Mouse (Mus musculus): ENCODE measurements at regions not wholly inside any gene's neighbourhood (a gene's known extent, or its start where the extent isn't known, plus 50 kb on each side); places are given as distances from the start of the nearest gene placed in this dataset.

GRCm38 (mm10) chr7:68974761-68975579 lies 225.9 kb upstream of the Arrdc4 start:
- ATAC-seq (no peak), DNase-seq (ENCODE audit: low spot score) (no peak)
- H3K27me3 ChIP-seq (ENCODE audit: insufficient read depth, low read length), result no peaks in the 10 kb centered on the region
- H3K36me3 ChIP-seq (ENCODE audit: insufficient read depth, low read length), result no peaks in the 10 kb centered on the region
- no peaks in the 10 kb centered on the region for H3K4me1 ChIP-seq (ENCODE audit: insufficient read depth, low read length)
- TF ChIP-seq CTCF (IDR thresholded peaks at IDR 0.05; ENCODE audit: low read depth), result no peak
- 75% methylated on average over 8 of the region's 8 CpGs for WGBS
- H3K4me2 ChIP-seq (ENCODE audit: low read depth, low read length), result no peak overlapping the region
- no peak overlapping the region for H3K4me3 ChIP-seq (ENCODE audit: low read length)
- no peaks in the 10 kb centered on the region for H3K9me3 ChIP-seq (ENCODE audit: low read length)
- H3K9ac ChIP-seq (replicated peaks; ENCODE audit: low read length), result no peak overlapping the region
- no peak overlapping the region for H3K27ac ChIP-seq

DNA sequence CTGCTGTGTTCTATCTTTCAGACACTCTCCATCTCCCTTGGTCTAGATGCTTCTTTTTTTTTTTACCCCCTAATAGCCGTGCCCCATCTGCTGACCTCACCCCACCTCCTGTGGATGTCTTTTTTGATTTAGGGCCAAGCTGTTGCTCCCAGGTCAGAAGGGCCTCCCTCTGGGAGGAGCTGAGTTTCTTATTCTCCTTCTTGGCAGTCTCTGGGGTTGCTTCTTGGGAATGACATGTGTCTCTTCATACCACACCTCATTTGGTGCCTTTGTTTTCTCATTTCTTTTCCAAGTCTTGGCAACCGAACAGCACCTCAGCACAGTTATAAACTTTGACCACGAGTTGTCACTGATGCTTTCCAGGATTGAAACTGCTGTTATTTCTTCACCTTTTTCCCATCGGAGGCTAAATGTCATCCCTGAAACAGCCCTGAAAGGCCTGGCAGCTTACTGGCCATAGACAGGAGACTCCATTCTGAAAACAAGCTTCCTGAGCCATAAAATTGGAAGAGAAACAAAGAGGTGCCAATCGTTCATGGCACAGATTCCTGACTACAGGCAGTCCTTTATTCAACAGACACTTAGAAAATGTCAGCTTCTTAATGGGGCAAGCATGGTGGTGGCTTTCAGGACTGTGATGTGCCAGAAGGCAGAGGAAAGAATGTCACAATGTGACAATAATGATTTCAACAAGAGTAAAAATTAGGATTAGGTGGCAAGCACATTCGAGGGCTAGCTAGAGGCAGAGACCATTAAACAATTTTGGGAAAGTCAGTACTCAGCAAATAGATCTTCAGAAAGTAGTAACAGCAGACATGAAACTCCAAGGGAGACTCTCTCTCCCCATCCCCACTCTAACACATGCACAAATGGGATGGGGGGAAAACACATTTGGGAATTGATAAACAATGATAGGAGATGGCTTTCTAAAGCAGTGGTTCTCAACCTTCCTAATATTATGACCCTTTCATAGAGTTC lies 197.1 kb upstream of the Arrdc4 start:
- Histone ChIP-seq H3K4me2 (ENCODE audit: low read depth, low read length) (no peak overlapping the region), H3K27me3 (ENCODE audit: insufficient read depth, low read length) (no peaks in the 10 kb centered on the region), H3K27ac (no peak overlapping the region), H3K36me3 (ENCODE audit: insufficient read depth, low read length) (no peaks in the 10 kb centered on the region), H3K4me1 (ENCODE audit: insufficient read depth, low read length) (no peaks in the 10 kb centered on the region), H3K9ac (replicated peaks; ENCODE audit: low read length) (no peak overlapping the region), H3K4me3 (ENCODE audit: low read length) (no peak overlapping the region), H3K9me3 (ENCODE audit: low read length) (no peaks in the 10 kb centered on the region)
- no peak for TF ChIP-seq CTCF (IDR thresholded peaks at IDR 0.05; ENCODE audit: low read depth)
- WGBS, result 25% methylated on average over 6 of the region's 6 CpGs
- ATAC-seq (no peak), DNase-seq (ENCODE audit: low spot score) (no peak)

- WGBS, result 58% methylated on average over 14 of the region's 14 CpGs
- H3K9ac ChIP-seq (replicated peaks; ENCODE audit: low read length), result no peak overlapping the region
- no peak for TF ChIP-seq CTCF (IDR thresholded peaks at IDR 0.05; ENCODE audit: low read depth)
- H3K4me2 ChIP-seq (ENCODE audit: low read depth, low read length), result no peak overlapping the region
- no peaks in the 10 kb centered on the region for H3K27me3 ChIP-seq (ENCODE audit: insufficient read depth, low read length)
- no peak for ATAC-seq
- no peaks in the 10 kb centered on the region for H3K36me3 ChIP-seq (ENCODE audit: insufficient read depth, low read length)
- no peak overlapping the region for H3K4me3 ChIP-seq (ENCODE audit: low read length)
- no peaks in the 10 kb centered on the region for H3K9me3 ChIP-seq (ENCODE audit: low read length)
- no peak for DNase-seq (ENCODE audit: low spot score)
- H3K4me1 ChIP-seq (ENCODE audit: insufficient read depth, low read length), result no peaks in the 10 kb centered on the region; the same call in 1 of the 2 replicates
- no peak overlapping the region for H3K27ac ChIP-seq
These were observed 181.7 kb upstream of the Arrdc4 start for GRCm38 (mm10) chr7:68930627-68931334.

GRCm38 (mm10) chr7:68929669-68930068 lies 180.6 kb upstream of the Arrdc4 start:
- Histone ChIP-seq H3K36me3 (ENCODE audit: insufficient read depth, low read length) (no peaks in the 10 kb centered on the region), H3K9ac (replicated peaks; ENCODE audit: low read length) (no peak overlapping the region), H3K4me3 (ENCODE audit: low read length) (no peak overlapping the region), H3K4me1 (ENCODE audit: insufficient read depth, low read length) (no peaks in the 10 kb centered on the region; the same call in 1 of the 2 replicates), H3K27ac (no peak overlapping the region), H3K27me3 (ENCODE audit: insufficient read depth, low read length) (no peaks in the 10 kb centered on the region), H3K4me2 (ENCODE audit: low read depth, low read length) (no peak overlapping the region), H3K9me3 (ENCODE audit: low read length) (no peaks in the 10 kb centered on the region)
- ATAC-seq (no peak), DNase-seq (ENCODE audit: low spot score) (no peak)
- no peak for TF ChIP-seq CTCF (IDR thresholded peaks at IDR 0.05; ENCODE audit: low read depth)
- 88% methylated on average over 4 of the region's 4 CpGs for WGBS

DNA sequence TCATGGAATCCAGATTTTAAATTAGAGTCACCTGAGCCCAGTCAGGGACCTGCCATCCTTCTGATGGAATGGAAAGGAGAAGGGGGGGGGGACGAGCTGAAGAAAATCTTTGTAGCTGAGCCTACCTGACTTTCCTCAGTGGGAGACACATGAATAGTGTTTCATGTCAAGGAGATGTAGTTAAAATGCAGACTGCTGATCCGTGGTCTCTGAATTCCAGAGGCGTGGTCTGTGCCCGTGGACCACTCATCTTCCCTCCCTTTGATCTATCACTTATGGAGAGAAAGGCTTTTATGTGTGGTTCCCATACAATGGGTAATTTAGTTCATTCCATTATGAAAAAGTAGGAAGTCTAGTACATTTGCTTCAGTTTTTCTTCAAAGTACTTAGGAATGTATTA lies 176.6 kb upstream of the Arrdc4 start:
- ATAC-seq (no peak), DNase-seq (ENCODE audit: low spot score) (no peak)
- H3K27ac ChIP-seq, result no peak overlapping the region
- H3K36me3 ChIP-seq (ENCODE audit: insufficient read depth, low read length), result no peaks in the 10 kb centered on the region
- H3K9me3 ChIP-seq (ENCODE audit: low read length), result no peaks in the 10 kb centered on the region
- 56% methylated on average over 4 of the region's 4 CpGs for WGBS
- H3K4me3 ChIP-seq (ENCODE audit: low read length), result no peak overlapping the region
- no peaks in the 10 kb centered on the region; the same call in 1 of the 2 replicates for H3K4me1 ChIP-seq (ENCODE audit: insufficient read depth, low read length)
- H3K4me2 ChIP-seq (ENCODE audit: low read depth, low read length), result no peak overlapping the region
- no peak overlapping the region for H3K9ac ChIP-seq (replicated peaks; ENCODE audit: low read length)
- no peaks in the 10 kb centered on the region for H3K27me3 ChIP-seq (ENCODE audit: insufficient read depth, low read length)
- no peak for TF ChIP-seq CTCF (IDR thresholded peaks at IDR 0.05; ENCODE audit: low read depth)

- no peaks in the 10 kb centered on the region for H3K36me3 ChIP-seq (ENCODE audit: insufficient read depth, low read length)
- H3K4me3 ChIP-seq (ENCODE audit: low read length), result no peak overlapping the region
- H3K9me3 ChIP-seq (ENCODE audit: low read length), result no peaks in the 10 kb centered on the region
- TF ChIP-seq CTCF (IDR thresholded peaks at IDR 0.05; ENCODE audit: low read depth), result no peak
- no peaks in the 10 kb centered on the region for H3K27me3 ChIP-seq (ENCODE audit: insufficient read depth, low read length)
- DNase-seq (ENCODE audit: low spot score), result no peak
- no peak for ATAC-seq
- H3K9ac ChIP-seq (replicated peaks; ENCODE audit: low read length), result no peak overlapping the region
- 89% methylated on average over 9 of the region's 9 CpGs for WGBS
- no peak overlapping the region for H3K4me2 ChIP-seq (ENCODE audit: low read depth, low read length)
- 0 out of 2 replicates have a peak, but pooled peaks cover 3% of the 10 kb centered on the region for H3K4me1 ChIP-seq (ENCODE audit: insufficient read depth, low read length)
- H3K27ac ChIP-seq, result no peak overlapping the region
These were observed 169.8 kb upstream of the Arrdc4 start for GRCm38 (mm10) chr7:68918632-68919435.
